Mouse (Mus musculus): ENCODE results near the gene Tex35. TPM values are rescaled to one million over a fixed set of nuclear protein-coding genes. Genes with fewer than 3 reads are reported as not detected.

Tex35 gene
- polyA plus RNA-seq, 1 experiment from 2014 or later: not detected

DNA sequence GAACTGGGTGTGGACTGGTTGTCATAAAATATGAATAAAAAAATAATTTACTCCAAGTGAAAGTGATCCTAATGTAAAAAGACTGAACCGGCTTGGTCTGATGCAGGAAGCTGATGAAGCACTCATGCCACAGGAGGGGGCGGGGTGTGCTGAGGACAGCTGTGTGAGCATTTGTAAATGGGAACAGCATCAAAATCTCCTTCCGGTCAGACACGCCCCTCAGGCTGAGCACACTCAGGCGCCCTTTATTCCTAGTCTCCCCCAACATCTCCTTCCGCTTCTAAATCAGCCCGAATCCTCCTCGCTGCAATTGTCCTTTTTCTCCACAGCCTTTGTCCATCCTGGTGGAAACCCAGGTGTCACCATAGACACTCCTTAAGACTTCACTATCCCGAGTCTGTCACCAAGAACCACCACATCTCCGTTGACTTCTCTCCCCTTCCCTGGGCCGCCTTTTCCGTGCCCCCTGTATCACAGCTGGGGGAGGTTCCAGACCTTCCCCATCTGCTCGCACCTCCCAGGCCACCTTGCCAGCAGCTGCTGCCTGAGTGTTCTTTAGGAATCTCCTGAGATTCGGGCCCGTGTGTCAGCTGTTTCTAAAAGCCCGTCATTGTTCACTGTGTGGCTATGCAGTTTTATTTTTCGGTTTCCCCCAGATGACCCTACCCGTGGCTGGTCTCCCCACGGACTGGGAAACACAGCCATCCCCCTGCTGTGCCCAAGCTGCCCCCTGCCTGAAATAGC lies 7.2 kb downstream of the Tex35 start:
- no peak for TF ChIP-seq CTCF (IDR thresholded peaks at IDR 0.05; ENCODE audit: low read depth)
- Histone ChIP-seq H3K9me3 (ENCODE audit: low read depth, low read length) (no peaks in the 10 kb centered on the region), H3K4me3 (ENCODE audit: low read depth, low read length) (peak overlapping the region; percentile 27), H3K4me1 (ENCODE audit: insufficient read depth) (no peaks in the 10 kb centered on the region), H3K36me3 (ENCODE audit: insufficient read depth) (no peaks in the 10 kb centered on the region), H3K4me2 (peak overlapping the region; percentile 68), H3K27ac (ENCODE audit: low read depth) (no peak overlapping the region), H3K9ac (peak overlapping the region; percentile 42), H3K27me3 (ENCODE audit: insufficient read depth, low read length) (no peaks in the 10 kb centered on the region)
- ATAC-seq (ENCODE audit: insufficient read depth) (peak; percentile 91), DNase-seq (peak; percentile 79)
- 8% methylated on average over 19 of the region's 19 CpGs for WGBS

DNA sequence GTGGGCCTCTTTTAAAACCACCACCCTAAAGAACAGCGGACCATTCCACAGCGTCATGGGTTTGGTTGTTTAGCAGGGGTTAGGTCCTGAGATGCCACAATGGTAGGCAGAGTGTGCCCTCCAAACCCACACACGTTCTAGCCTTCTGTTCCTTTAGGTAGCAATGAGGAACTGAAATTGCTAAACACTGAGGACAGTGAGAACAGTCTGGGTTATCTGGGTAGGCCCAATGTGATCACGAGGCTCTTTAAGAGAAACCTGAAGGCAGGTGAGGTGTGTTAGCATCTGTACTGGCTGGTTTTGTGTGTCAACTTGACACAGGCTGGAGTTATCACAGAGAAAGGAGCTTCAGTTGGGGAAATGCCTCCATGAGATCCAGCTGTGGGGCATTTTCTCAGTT lies 12.9 kb downstream of the Tex35 start:
- no peaks in the 10 kb centered on the region for H3K36me3 ChIP-seq (ENCODE audit: insufficient read depth)
- no peaks in the 10 kb centered on the region for H3K4me1 ChIP-seq (ENCODE audit: insufficient read depth)
- no peaks in the 10 kb centered on the region for H3K9me3 ChIP-seq (ENCODE audit: low read depth, low read length)
- H3K4me2 ChIP-seq: no peak overlapping the region
- no peak overlapping the region for H3K4me3 ChIP-seq (ENCODE audit: low read depth, low read length)
- 79% methylated on average over 4 of the region's 4 CpGs for WGBS
- no peak overlapping the region for H3K9ac ChIP-seq
- ATAC-seq (ENCODE audit: insufficient read depth): no peak
- H3K27me3 ChIP-seq (ENCODE audit: insufficient read depth, low read length): no peaks in the 10 kb centered on the region
- no peak overlapping the region for H3K27ac ChIP-seq (ENCODE audit: low read depth)
- DNase-seq: no peak
- TF ChIP-seq CTCF (IDR thresholded peaks at IDR 0.05; ENCODE audit: low read depth): no peak

DNA sequence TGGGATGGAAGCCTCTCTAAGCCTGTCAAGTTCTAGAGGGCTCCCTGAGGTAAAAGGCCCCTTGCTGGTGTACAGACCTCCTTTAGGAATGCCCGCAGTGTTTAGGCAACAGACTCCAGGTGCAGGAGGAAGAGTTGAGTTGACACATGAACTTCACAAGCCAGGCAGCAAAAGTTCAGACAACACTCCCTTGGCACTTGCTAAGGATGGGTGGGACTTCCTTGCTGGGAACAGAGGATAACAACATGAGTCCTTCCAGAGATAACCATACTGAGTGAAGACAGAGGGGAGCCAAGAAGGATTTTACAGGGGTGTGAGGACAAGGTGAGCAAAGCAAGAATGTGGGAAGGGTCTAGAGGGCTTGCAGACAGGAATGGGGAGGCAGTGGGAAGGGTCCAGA lies 15.9 kb downstream of the Tex35 start:
- Histone ChIP-seq H3K4me1 (ENCODE audit: insufficient read depth) (no peaks in the 10 kb centered on the region), H3K36me3 (ENCODE audit: insufficient read depth) (no peaks in the 10 kb centered on the region), H3K9me3 (ENCODE audit: low read depth, low read length) (no peaks in the 10 kb centered on the region), H3K4me2 (no peak overlapping the region), H3K27ac (ENCODE audit: low read depth) (no peak overlapping the region), H3K27me3 (ENCODE audit: insufficient read depth, low read length) (no peaks in the 10 kb centered on the region), H3K9ac (no peak overlapping the region), H3K4me3 (ENCODE audit: low read depth, low read length) (no peak overlapping the region)
- TF ChIP-seq CTCF (IDR thresholded peaks at IDR 0.05; ENCODE audit: low read depth): no peak
- WGBS: 83% methylated on average over 1 of the region's 1 CpGs
- no peak for ATAC-seq (ENCODE audit: insufficient read depth)
- DNase-seq: no peak

DNA sequence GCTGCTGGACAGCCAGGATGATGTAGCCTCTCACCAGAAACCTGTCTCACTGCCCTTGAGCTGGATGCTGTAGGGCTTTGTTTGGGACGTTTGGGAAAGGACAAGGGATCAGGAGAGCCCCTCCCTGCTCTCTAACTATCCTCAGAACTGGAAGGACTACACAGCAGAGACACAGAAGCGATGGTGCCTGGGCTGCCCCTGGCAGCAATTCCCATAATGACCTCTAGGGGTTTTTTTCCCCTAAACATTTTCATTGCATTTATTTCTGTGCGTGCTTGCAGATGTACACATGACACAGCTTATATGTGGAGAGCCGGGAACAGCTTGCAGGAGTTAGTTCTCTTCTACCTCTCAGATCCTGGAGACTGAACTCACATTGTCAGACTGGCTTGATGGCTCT lies 16.3 kb downstream of the Tex35 start:
- ATAC-seq (ENCODE audit: insufficient read depth) (no peak), DNase-seq (no peak)
- Histone ChIP-seq H3K4me1 (ENCODE audit: insufficient read depth) (no peaks in the 10 kb centered on the region), H3K9ac (no peak overlapping the region), H3K9me3 (ENCODE audit: low read depth, low read length) (no peaks in the 10 kb centered on the region), H3K4me2 (no peak overlapping the region), H3K4me3 (ENCODE audit: low read depth, low read length) (no peak overlapping the region), H3K36me3 (ENCODE audit: insufficient read depth) (no peaks in the 10 kb centered on the region), H3K27me3 (ENCODE audit: insufficient read depth, low read length) (no peaks in the 10 kb centered on the region), H3K27ac (ENCODE audit: low read depth) (no peak overlapping the region)
- TF ChIP-seq CTCF (IDR thresholded peaks at IDR 0.05; ENCODE audit: low read depth): peak; percentile 49
- 59% methylated on average over 4 of the region's 4 CpGs for WGBS

DNA sequence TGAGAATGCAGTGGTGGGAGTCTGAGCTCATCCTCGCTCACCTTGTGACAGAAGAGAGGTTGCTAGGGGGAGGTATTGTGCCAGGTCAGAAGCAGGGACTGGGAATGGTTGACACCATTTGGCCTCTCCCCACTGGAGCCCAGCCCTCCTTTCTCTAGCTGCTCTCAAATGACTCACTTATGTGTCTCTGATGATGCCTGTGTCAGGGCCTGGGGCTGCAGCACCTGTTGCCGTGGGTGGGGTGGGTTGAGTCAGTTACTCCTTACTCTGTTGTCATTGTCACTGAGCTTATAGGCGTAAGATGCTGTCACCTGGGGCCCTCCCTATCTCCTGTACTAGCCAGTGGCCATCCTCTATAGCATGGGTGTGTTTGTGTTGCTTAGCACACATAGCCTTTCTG lies 17.6 kb downstream of the Tex35 start:
- DNase-seq (no peak), ATAC-seq (ENCODE audit: insufficient read depth) (no peak)
- Histone ChIP-seq H3K4me2 (no peak overlapping the region), H3K36me3 (ENCODE audit: insufficient read depth) (no peaks in the 10 kb centered on the region), H3K4me3 (ENCODE audit: low read depth, low read length) (no peak overlapping the region), H3K9me3 (ENCODE audit: low read depth, low read length) (no peaks in the 10 kb centered on the region), H3K9ac (no peak overlapping the region), H3K4me1 (ENCODE audit: insufficient read depth) (no peaks in the 10 kb centered on the region), H3K27me3 (ENCODE audit: insufficient read depth, low read length) (no peaks in the 10 kb centered on the region), H3K27ac (ENCODE audit: low read depth) (no peak overlapping the region)
- WGBS: 72% methylated on average over 3 of the region's 3 CpGs
- TF ChIP-seq CTCF (IDR thresholded peaks at IDR 0.05; ENCODE audit: low read depth): no peak

DNA sequence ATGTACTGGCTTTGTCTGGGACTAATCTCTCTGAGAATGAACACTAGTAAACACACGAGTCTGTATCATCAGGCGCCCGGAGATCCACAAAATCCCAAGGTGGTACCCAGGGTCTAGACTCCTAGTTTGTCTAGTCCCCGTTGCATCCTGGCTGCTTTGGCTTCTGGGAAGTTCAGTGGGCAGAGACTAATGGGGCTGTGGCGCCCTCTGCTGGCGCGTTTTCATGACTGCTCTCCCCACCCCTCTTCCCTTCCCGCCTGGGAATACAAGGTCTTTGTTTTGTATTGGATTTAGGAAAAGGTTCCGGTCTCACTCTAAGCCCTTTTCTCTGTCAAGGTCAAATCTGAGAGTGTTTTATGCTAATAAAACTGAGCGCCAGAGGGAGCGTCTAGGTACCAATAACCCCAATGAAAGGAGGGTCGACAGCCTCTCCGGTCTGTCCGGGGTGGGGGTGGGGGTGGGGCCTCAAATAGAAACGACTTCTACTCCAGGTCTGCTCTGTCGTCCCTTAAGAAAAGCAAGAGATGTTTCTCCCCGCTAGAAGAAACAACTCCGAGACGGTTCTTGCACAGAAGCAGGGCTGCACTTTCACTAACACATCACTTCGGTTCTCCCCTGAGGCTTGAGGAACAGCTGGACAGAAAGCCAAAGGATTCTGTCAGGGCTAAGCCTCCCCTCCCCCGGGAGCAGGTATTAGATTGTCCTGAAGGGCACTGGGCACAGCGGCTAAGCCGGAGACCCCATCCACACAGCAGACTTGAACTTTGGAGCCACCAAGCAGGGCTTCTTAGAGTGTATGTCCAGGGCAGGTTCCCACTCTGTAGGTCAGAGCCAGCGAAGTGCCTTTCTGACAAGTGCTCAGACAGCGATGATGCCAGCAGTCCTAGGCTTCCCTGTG lies 22.1 kb downstream of the Tex35 start:
- H3K27ac ChIP-seq (ENCODE audit: low read depth): no peak overlapping the region
- H3K4me1 ChIP-seq (ENCODE audit: insufficient read depth): no peaks in the 10 kb centered on the region
- 7% methylated on average over 25 of the region's 25 CpGs for WGBS
- DNase-seq (peak; percentile 91), ATAC-seq (ENCODE audit: insufficient read depth) (peak; percentile 70)
- H3K9ac ChIP-seq: peak overlapping the region; percentile 50
- H3K9me3 ChIP-seq (ENCODE audit: low read depth, low read length): no peaks in the 10 kb centered on the region
- peak; percentile 88 for TF ChIP-seq CTCF (IDR thresholded peaks at IDR 0.05; ENCODE audit: low read depth)
- H3K36me3 ChIP-seq (ENCODE audit: insufficient read depth): no peaks in the 10 kb centered on the region
- no peaks in the 10 kb centered on the region for H3K27me3 ChIP-seq (ENCODE audit: insufficient read depth, low read length)
- H3K4me3 ChIP-seq (ENCODE audit: low read depth, low read length): peak overlapping the region; percentile 32
- peak overlapping the region; percentile 62 for H3K4me2 ChIP-seq

DNA sequence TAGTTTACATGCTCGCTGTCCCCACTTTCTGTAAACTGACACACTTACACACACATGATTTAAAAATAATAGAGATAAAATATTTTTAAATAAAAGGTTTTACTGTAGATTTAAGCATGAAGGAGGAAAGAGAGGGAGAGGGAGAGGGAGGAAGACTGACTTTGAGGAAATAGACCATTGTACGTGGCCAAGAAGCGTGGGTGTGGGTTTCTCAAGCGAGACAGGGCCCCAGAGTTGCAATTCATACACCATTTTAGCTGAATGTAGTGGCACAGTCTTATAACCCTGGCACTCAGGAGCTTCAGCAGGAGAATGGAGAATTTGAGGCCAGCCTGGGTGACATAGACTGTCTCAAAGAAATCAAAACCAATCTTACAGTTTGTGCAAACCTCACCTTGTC lies 25.5 kb downstream of the Tex35 start:
- no peaks in the 10 kb centered on the region for H3K4me1 ChIP-seq (ENCODE audit: insufficient read depth)
- WGBS: 81% methylated on average over 4 of the region's 4 CpGs
- no peak for DNase-seq
- H3K27me3 ChIP-seq (ENCODE audit: insufficient read depth, low read length): no peaks in the 10 kb centered on the region
- H3K9ac ChIP-seq: no peak overlapping the region
- no peak for TF ChIP-seq CTCF (IDR thresholded peaks at IDR 0.05; ENCODE audit: low read depth)
- no peak for ATAC-seq (ENCODE audit: insufficient read depth)
- H3K4me2 ChIP-seq: no peak overlapping the region
- H3K36me3 ChIP-seq (ENCODE audit: insufficient read depth): no peaks in the 10 kb centered on the region
- H3K9me3 ChIP-seq (ENCODE audit: low read depth, low read length): no peaks in the 10 kb centered on the region
- H3K27ac ChIP-seq (ENCODE audit: low read depth): no peak overlapping the region
- H3K4me3 ChIP-seq (ENCODE audit: low read depth, low read length): no peak overlapping the region

All from lung, embryonic 14.5 days (tissue).